Mouse (Mus musculus): ENCODE measurements around the gene Glb1. TPM values are rescaled to one million over a fixed set of nuclear protein-coding genes. Genes with fewer than 3 reads are reported as not detected.
"Not testable (repeated sequence)": the region's sequence is repeated elsewhere in the genome, so short reads cannot be mapped to it uniquely, and the experiment has no call there.

Glb1 gene
- 10 to 100 TPM; 14.8 to 16.3 TPM for total RNA-seq (2021)

DNA sequence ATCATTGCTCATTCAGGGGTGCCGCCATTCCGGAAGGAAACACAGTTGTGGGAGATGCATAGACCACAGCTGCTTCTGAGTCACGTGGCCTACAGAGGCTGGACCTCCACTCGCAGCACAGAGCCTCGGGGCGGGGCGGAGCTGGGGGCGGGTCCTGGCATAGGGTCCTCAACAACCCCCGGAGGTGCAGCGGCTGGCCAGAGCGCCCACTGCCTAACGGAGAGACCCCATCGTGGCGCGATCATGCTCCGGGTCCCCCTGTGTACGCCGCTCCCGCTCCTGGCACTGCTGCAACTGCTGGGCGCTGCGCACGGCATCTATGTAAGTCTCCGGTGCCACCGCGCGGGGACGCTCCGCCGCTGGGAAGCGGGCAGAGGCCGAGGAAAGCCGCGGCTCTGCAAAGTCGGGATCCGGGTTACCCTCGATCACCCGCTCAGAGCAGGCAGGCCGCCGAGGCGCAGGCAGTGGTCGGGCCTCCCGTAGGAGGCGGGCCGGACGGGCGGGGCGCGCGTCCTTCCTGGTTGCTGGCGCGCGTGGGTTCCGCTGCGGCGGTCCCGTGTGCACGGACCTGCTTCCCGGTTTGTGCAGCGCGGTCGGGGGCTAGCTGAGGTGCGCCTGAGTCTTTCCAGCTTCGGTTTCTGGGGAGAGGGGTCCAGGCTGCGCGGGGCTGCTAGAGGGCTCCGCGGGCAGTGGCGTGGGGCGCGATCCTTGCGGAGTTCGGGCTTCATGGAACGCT is at the start of gene Glb1, which contains the start of gene Tmppe:
Glb1 (plus strand) TSS at position 128 of the 736 bp plus-strand sequence.
Tmppe (plus strand) TSS at position 157 of the 736 bp plus-strand sequence.
- intact Hi-C loops (cut with DNase I), result no loop called here
- DNase-seq (ENCODE audit: low spot score), result peak; percentile 73

DNA sequence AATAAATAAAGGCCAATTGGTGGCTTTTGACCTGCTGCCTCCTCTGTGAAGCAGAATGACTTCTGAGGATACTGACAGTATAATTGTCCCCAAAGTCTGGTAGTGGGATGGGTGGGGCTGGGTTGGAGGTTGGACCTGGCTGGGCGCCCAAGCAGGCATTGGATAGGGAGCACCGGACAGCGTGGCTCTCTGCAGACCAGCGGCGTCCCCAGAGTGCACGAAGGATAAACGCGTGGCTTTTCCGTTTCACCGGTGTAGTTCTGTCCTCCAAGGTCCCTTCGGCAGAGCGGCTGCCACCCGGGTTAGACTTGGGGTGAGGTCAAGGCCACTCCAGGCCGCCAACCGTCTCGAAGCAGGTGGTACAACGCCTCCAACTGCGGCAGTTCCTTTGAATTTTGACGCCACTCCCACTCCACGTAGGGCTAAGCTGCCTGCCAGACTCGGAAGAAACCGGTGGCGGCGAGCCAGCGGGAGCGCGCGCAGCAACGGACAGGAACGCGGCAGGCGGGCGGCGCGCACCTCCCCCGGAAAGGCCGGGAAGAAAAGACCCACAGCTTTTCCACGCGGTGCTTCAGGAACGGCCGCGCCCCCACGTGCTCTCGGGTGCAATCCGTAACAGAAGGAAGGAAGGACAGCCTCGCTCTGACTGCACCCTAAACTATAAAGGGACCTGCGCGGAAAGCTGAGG is 32.9 kb upstream of the Glb1 start:
- intact Hi-C loops (cut with DNase I), result no loop called here

DNA sequence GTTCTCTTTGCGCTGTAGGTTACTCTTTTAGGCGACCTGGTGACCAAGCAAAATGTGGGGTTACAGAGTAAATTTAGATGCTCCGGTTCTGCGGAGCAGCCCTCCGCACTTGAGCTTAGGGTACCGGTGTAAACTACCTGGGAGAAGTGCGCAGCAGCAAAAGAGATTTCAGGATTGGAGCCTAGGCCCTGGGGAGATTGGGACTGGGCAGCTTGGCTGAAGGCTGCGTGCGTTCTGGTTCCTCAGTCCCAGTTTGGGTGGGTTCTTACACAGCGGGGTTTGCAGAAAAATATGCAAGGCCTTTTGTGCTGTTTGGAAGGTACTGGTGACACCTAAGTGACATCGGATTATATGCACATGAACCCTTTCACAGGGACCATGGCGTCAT is 32.4 kb upstream of the Glb1 start:
- intact Hi-C loops (cut with DNase I), result no loop called here
- DNase-seq (ENCODE audit: low spot score), result no peak

More for the DNA sequence above, 32.9 kb upstream of the Glb1 start:
- peak; percentile 59 for DNase-seq (ENCODE audit: low spot score)

DNA sequence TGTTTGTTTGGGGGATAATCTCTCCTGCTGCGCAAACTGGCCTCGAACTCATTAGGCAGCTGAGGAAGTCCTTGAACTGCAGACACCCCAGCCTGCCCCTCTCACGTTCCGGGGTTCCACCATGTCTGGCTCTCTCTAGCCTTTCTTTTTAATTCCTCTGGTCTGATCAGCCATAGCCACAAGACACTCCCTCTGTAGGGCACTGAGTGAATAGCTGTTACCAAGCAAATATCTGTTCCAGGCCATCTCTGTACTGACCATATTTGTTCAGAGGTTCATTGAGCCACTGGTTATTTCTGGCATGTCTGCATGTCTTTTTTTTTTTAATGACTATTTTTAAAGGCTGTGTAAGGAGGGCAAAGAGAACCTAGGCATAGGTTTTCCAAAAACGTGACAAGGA is 31.5 kb upstream of the Glb1 start:
- intact Hi-C loops (cut with DNase I); DNase-seq (ENCODE audit: low spot score): not testable (repeated sequence)

DNA sequence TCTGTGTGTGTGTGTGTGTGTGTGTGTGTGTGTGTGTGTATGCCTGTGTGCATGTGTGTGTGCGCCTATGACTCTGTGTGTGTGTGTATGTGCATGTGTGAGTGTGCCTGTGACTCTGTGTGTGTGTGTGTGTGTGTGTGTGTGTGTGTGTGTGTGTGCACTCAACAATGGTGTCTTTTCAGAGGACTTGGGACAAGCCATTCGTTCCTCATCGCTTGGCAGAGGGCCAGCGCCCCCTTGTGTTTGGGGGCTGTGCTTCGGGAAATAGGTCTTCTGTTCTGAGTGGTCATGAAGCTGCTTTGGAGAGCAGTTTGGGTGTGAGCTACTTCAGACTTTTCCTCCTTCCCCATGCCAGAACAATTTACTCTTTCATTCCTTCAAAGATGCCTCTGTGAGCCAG is 29.2 kb upstream of the Glb1 start:
- intact Hi-C loops (cut with DNase I); DNase-seq (ENCODE audit: low spot score): not testable (repeated sequence)

DNA sequence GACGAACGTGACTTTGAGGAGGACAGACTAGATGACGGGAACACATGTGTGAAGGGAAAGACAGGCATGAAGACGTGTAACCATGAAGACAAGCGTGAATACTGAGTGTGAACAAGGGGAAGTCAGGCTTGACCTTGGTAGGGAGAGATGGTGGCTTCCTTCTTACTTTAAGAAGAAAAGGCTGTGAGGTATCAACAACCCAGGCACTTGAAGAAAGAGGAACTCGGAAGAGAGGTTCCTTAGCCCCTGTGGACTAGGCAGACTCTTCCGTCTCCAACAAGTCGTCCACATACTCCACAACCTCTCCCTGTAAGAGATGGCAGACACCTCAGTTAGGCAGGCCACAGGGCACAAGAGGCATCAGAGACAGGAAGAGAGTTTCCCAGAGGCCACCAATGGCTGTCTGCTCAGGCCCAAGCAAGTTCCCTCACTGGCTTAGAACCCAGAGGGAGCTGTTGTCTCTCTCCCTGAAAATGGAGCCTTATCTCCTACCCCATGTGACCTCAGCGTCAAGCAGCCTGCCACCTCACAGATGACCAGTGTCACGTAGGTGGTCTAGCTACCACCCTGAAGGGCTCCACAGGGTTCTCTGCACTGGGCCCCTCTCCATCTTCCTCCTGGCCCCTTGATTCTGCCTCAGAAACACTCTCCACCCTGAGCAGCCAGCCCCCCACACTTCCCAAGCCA is 25.5 kb upstream of the Glb1 start:
- DNase-seq (ENCODE audit: low spot score), result no peak
- intact Hi-C loops (cut with DNase I), result no loop called here

DNA sequence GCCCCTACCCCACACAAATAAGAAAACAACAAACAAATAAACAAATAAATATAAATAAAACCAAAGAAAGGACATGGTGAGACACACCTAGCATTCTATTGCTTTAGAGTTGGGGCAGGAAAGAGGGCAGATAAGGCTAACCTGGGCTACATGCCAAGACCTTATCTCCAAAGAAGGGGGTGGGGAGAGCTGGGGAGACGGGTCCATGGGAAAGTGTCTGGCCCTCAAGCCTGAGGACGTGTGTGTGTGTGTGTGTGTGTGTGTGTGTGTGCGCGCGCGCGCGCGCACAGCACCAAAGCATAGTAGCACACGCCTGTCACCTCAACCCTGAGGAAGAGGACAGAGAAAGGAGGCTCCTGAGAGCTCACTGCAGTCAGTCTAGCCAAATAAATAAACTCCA is 23.7 kb upstream of the Glb1 start:
- intact Hi-C loops (cut with DNase I), result no loop called here

DNA sequence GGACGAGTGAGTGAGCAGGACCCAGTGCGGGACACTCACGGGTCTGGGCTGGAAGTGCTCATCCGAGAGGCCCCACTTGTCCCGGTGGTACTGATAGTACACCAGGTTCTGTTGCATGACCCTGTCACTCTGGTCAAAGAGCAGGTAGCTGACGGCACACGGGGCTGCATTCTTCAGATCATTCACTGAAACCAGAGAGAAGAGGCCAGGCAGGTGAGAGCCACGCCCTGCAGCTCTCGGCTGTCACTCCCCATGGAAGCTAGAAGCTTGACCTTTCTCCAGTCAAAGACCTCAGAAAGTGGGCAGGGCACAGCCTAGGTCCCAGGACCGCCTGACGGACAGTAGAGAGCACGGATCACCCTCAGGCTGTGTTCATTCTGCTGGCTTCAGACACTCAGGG is 21.0 kb upstream of the Glb1 start:
- no peak for DNase-seq (ENCODE audit: low spot score)
- intact Hi-C loops (cut with DNase I), result loop anchor here (2.0 to 5.0 kb wide), 2 partner anchors 61 to 388 kb away; no protein-coding TSS in a partner anchor

More for the DNA sequence above, 23.7 kb upstream of the Glb1 start:
- no peak for DNase-seq (ENCODE audit: low spot score)

DNA sequence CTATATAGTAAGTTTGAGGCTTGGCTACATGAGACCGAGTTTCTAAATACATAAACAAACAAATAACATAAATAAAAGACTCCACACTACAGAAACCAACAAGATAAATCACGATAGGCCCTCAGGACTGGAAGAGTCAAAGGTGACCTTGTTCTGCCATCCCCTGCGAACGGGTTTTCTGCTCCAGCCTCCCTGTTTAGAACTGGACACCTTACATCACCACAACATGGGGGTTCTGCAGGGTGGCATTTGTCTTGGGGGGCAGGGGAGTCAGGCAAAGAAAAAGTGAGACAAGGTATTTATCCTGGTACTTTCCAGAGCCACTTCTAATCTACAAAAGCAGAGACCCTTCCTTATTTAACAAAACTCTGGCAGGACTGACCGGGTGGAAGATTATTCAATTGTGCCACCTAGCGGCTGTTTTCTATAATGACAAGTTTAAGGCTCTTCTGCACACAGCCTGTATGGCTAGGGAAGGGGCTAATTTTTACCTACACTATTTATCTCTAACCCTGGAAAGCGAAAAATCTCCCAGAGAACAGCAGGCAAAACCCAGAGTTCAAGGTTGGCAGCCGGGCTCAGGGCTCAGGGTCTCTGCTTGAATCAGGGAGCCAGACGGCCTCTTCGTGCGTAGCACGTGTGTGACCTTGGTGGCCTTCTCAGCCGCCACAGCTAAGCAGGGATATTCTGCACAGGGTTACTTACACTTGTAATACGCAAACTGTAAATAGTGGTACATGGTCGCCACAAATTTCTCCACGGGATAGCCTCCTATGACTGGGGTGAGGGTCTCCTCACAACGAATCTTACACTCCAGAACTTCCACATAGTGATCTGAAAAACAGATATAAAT is 19.8 kb upstream of the Glb1 start:
- intact Hi-C loops (cut with DNase I), result loop anchor here (2.0 to 5.0 kb wide), 2 partner anchors 62 to 389 kb away; no protein-coding TSS in a partner anchor
- no peak for DNase-seq (ENCODE audit: low spot score)

DNA sequence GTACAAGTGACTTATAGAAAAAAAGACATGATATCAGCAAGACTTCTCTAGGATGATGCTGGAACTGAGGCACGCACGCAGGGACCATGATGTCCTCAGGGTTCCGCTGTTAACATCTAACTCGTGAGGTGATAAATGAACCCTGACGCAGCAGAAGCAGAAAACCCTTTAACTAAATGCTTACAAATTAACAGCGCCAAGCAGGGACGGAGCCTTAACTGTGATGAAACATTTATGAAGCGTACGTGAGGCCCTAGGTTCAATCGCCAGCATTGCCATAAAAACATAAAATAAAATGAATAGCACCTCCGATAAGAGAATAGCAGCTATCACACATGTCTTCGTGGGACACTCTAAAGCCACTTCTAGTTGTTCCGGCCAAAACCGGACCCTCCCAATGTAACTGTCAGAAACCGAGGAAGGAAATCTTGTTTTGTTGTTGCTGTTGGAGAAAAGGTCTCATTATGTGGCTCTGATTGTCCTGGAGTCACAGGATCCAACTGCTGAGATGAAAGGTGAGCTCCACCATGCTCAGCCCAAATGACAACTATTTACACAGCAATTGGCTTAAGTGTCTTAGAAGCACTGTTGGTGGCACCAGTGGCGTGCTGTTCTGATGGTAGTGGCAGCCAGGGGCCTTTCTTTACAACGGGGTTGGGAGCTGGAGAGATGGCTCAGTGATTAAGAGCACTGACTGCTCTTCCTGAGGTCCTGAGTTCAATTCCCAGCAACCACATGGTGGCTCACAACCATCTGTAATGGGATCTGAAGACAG is 17.8 kb upstream of the Glb1 start:
- intact Hi-C loops (cut with DNase I), result loop anchor here (5.0 kb wide), 1 partner anchor 391 kb away; no protein-coding TSS in a partner anchor
- no peak for DNase-seq (ENCODE audit: low spot score)

DNA sequence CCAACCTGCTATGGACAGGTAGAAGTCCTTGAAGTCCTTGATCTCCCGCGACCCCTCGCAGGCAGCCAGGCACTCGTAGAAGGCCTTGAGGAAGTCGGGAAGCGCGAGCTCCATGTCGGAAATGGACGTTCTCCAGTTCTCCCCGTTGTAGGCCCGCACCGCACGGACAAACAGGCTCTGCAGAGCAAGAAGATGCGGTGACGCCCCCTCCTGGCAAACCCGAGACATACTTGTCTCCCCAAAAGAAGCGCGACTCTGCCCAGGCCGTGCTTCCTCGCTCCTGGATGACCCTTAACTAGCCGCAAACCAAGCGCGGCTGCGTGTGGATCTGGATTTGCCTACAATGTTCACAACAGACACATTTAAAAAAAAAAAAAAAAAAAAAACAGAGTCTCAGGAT is 16.2 kb upstream of the Glb1 start:
- DNase-seq (ENCODE audit: low spot score), result no peak
- intact Hi-C loops (cut with DNase I), result loop anchor here (5.0 kb wide), 1 partner anchor 392 kb away; no protein-coding TSS in a partner anchor

GRCm38 (mm10) chr9:114385160-114385559 is 15.7 kb upstream of the Glb1 start:
- intact Hi-C loops (cut with DNase I), result no loop called here
- DNase-seq (ENCODE audit: low spot score), result no peak

DNA sequence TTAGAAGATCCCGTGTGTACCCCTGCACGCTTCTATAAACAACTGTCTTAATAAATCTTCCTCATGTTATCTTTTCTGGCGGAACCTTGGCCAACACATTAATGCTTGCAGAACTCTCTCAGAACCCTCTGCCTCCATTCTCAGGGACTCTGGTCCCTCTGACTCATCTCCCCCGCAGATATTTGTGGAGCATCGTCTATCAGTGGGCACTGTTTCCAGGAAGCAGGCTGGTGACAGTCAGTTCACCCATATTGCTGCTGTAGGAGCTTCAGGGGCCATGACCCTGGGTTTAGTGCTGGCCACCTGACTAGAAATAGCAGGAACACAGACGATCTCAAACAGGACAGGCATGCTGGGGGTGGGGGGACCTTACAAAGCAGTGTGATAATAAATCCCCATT is 13.8 kb upstream of the Glb1 start:
- DNase-seq (ENCODE audit: low spot score), result no peak
- intact Hi-C loops (cut with DNase I), result no loop called here

GRCm38 (mm10) chr9:114388288-114388687 is 12.6 kb upstream of the Glb1 start:
- intact Hi-C loops (cut with DNase I), result no loop called here
- no peak for DNase-seq (ENCODE audit: low spot score)

DNA sequence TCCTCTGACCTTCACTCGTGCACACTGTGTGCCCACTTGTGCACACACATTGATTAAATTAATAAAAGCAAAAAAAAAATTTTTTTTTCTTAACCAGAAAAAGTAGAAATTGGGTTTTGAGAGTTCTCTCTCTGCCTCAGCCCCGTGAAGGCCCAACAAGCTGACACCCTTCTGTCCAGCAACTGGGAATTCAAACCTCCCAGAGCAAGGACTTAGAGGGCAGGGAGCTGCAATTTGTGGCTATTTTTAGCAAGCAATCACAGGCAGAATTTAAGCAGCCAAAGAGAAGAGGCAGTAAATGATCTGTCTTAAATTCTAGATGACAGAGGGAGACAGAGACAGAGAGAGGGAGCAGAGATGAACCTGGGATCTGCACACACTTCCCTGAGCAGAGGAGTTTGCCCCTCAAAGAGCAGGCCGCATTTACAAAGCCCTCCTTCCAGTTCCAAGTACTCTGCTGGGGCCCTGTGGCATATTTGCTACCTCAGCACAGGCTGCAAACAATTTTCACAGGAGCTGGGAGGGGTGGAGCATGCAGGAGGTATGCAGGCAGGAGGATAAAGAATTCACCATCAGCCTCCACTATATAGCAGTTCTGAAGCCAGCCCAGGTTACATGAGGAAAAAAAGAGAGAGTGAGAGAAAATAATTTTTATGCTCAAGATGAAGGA is 12.0 kb upstream of the Glb1 start:
- DNase-seq (ENCODE audit: low spot score), result no peak
- intact Hi-C loops (cut with DNase I), result no loop called here

DNA sequence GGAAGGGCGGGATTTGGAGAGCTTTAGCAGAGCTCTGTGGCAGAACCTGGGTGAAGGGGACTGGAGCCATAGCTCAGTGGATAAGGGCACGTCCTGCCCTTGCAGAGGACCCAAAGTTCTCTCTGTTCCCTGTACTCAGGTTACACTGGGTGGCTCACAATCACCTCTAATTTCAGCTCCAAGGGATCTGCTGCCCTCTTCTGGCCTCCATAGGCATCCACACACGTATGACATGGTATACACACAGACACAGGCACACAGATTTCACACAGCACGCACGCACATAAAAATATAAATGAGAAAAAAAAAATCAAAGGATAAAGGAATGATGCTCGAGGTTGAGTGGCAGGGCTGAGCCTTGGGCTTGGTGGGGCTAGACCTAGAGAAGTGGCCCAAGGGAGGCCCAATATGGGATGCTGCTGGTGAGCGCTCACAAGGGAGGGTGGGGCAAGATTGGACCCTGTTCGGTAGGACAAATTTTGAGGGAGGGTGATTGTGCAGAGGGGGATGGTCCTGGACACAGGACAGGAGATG is 11.4 kb upstream of the Glb1 start:
- DNase-seq (ENCODE audit: low spot score), result no peak
- intact Hi-C loops (cut with DNase I), result no loop called here

- intact Hi-C loops (cut with DNase I), result no loop called here
- DNase-seq (ENCODE audit: low spot score), result peak; percentile 33
Measured at GRCm38 (mm10) chr9:114389905-114390748, 10.7 kb upstream of the Glb1 start, which contains the start of gene Crtap. Crtap (minus strand) TSS chr9:114390675.
